Mouse (Mus musculus) adrenal gland, adult (tissue): Measurements from ENCODE around the gene Scyl1.

ENCODE experiments used
- DNase-seq, 2 experiments: peaks; one replicate each; pipeline ENCODE4 v3.0.0; 2022 to 2023; ENCODE audit warnings: low spot score in 1 of 2; ENCODE audit not compliant: inconsistent age in 2 of 2

The Scyl1 gene

DNA sequence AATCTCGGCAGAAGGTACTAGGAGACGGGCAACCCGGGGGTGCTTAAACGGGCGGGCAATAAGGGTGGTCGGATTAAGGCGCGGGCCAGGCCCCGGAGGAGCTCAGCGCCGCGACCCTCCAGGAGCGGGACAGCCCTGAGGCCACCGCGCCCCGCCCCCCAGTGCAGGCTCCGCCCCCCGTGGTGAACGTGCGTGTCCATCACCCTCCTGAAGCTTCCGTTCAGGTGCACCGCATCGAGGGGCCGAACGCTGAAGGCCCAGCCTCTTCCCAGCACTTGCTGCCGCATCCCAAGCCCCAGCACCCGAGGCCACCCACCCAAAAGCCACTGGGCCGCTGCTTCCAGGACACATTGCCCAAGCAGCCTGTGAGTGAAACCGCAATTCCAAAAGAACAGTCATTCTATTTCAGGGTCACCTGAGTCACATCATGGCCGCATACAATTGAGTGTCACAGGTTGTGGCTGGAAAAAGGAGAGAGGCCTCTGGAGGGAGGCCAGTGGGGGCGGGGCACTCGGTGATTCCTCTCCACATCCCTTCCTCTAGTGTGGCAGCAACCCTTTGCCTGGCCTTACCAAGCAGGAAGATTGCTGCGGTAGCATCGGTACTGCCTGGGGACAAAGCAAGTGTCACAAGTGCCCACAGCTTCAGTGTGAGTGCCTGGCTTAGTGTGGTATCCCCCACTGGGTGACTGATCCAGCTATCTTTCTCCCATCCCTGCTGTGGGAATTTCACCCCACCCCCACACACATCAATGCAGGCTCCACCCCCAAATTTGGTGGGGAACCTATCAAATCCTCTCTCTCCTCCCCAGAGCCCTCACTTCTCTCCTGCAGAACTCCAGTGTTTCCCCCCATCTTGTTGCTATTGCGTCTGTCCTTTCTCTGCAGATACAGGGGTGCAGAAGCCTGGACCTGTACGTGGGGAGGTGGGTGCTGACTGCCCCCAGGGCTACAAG lies 25.2 kb downstream of the Scyl1 start:
- DNase-seq, result peak; percentile 85 to 92

- peak; percentile 79 to 85 for DNase-seq
These were observed 27.6 kb downstream of the Scyl1 start for GRCm38 (mm10) chr19:5743576-5743975.

DNA sequence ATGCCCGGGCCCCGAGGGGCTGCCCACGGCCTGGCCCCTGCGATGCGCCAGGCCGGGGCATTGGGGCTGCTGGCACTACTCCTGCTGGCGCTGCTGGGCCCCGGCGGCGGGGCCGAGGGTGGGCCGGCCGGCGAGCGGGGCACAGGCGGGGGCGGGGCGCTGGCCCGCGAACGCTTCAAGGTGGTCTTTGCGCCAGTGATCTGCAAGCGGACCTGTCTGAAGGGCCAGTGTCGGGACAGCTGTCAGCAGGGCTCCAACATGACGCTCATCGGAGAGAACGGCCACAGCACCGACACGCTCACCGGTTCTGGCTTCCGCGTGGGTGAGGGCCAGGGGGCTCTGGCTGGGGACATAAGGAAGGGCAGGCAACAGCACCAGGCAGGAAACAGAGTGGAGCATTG lies 29.0 kb downstream of the Scyl1 start:
- peak in 1 of 2 experiments; percentile 65 for DNase-seq

DNA sequence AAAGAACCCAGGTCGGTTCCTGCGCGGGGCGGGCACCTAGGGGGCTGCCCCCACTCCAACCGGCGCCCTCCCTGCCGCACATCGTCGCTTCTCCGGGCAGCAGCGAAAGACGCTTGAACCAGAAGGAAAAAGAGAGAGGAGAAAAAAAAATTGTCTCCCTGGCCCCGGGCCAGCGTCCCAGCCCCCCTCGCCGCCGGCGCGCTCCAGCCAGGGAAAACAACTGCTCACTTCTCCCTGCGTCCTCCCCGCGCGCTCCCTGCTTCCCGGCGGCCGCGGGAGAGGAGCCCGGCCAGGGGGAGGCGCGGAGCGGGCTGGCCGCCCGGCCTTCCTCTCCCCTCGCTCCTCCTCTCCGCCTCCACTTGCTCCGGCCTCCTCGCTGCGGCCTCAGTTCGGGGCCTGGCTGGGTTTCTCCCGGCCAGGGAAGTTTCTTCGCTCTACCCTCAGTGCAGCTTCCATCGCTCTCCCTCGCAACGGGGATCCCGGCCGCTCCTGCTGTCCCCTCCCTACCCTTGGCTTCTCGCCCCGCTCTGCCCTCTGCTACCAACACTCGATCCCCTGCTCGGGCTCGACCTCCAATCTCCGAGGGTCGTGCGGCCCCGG lies 29.5 kb downstream of the Scyl1 start:
- DNase-seq, result peak; percentile 90 to 94

GRCm38 (mm10) chr19:5740320-5741317 lies 30.6 kb downstream of the Scyl1 start, which contains the start of gene Ltbp3:
Gene Ltbp3 (plus strand): TSS chr19:5740904.
- DNase-seq, result peak in 1 of 2 experiments; percentile 83

DNA sequence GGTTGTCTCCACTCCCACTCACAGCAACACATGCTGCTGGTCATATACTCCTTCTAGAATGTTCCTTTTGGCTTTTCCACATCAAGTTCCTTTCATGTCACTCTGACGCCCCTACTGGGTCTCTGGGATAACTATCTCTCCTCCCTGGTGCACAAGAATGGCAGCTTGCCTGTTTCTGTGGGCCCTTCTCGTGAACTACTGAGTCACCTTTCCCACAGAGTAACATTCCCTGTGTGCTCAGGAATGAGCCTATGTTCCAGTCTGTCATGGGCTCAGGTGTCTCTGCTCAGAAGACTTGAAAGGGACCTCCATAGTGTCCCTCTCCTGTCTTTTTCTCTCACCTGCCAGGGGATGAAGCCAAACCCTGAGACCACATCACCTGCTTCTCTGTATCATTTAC lies 31.8 kb downstream of the Scyl1 start:
- DNase-seq, result no peak

GRCm38 (mm10) chr19:5734325-5734724 lies 36.9 kb downstream of the Scyl1 start:
- no peak for DNase-seq

DNA sequence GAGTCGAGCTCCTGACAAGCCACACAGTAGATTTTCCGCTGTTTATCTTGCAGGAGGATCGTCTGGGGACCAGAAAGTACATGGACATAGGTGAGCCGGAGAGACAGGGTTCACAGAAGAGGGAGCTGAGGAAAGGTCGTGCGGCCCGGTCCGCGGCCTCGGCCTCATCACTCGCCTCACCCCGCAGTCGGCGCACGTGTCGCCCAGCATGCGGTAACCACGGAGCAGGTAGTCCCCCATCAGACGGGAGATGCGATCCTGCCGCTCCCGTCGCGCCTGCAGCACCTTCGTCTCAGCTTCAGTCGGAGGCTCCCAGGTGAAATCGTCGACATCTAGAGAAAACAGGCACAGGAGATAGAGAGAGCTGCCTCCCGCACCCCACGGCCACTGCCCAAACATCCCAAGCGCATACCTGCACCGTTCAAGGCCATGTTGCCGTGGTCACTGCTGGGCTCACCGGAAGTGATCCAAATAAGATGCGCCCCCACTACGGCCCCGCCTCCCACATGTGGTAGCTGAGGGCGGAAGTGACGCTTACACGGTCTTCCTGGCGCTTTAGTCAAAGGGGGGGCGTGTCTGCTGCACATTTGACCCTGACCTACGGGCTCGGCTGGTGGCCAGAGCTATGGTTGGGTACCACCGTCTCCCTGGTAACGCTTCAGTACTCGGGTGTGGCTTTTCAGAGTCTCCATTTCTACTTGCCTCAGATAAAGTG lies 39.8 kb downstream of the Scyl1 start:
- DNase-seq, result peak; percentile 95 to 98

DNA sequence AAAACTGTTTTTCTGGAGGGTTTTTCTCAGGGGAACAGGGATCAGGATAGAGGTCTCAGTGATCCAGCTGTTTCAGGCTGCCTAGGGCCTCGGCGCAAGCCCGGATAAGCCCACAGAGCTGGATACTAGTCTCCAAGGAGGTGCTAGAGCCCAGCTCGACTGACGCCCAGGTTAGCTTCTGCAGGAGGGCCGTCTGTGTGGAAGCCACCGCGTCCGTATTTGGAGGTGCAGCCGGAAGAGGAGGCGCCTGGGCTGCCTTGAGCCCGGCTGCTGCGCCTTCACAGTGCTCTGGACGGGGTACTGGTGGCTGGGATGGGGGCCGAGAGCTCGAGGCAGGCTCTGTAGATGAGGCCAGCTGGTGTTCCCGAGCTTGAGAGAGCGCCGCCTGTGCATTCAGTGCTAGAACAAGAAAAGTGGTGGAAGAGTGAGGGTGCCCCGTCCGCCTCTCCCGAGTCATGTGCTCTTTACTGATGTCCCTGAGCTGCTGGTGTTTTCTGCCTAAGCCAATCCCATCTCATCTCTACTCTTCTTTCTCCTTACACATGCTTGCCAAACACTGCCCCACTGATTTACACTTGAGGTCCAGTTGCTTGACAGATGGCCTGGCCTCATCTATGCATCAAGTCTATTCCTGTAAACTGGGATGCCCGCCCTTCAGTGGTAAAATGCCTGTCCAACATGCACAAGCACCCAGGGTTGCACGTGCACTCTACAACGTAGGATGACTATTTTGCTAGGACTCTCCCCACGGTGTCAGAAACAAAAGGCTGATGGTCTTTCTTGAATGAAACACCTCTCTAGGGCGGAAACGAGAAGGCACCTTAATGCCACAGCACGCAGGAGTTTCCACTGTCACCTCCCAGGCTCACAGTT lies 40.7 kb downstream of the Scyl1 start:
- DNase-seq, result peak; percentile 44 to 69

DNA sequence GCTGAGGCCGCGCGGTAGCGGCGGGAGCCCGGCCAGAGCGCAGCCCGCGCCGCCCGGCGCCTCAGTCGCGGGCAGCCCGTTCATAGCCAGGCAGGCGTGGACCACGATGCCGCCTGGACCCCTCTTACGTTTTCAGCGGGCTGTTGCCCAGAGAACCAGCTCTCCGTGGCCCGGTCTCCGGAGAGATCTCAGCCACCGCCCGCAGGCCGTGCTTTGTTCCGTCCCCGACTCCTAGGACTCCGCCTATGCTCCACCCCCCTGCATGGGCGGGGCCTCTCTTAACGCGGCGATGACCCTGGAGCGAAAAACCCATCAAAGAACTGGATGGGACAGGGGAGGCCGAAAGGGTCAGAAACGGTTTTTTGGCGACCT lies 41.8 kb downstream of the Scyl1 start, which contains the start of gene Fam89b:
Gene Fam89b, minus strand, starts transcription at position 210 of the 372 bp plus-strand sequence.
- peak; percentile 91 to 96 for DNase-seq

GRCm38 (mm10) chr19:5728631-5729443 lies 42.4 kb downstream of the Scyl1 start:
- DNase-seq, result peak; percentile 64 to 87

DNA sequence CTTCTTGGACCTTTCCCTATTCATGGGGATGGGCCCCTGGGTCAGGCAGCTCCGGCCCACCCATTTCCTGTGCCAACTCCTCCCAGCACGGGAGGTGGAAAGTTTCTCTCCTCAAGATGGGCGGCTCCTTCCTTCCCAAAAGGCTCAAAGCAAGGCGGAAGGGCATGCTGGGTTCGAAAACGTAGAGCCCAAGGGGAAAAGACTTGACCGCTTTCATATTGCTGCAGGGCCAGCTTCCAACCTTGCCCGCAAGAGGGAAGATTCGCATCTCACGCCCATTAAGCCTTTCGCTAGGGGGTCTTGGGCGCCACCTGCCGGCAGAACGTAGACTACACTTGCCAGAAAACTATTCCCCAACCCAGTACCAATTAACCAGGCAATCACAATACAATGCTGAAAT lies 43.5 kb downstream of the Scyl1 start:
- peak; percentile 86 to 96 for DNase-seq

DNA sequence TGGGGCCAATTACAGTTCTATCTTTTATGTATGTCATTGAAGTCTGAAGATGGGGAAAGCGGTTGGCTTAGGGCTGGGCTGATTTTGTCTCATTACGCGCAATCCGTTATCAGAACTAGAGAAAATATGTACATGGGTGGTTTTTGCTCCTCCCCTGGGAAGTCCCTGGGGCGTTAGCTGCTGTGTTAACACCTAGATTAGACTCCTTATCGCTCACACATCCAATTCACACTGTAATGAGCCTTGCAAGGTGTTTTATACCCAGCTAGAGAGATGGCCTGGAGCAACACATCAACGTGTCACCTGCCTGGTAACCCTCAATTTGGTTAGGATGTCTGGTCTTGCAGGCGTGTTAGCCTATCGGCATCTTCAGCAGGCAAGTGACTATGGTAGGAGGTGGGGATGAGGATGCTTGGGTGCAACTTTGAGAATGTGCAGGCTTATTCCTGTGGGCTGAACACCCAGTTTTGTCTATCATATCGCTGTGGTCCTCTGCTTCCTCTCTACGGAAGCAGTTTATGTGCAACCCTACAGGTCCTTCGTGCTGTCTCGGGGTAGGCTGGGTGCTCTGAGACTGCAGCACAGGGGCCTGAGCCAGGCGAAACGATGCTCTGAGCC lies 44.1 kb downstream of the Scyl1 start:
- peak in 1 of 2 experiments; percentile 52 for DNase-seq

DNA sequence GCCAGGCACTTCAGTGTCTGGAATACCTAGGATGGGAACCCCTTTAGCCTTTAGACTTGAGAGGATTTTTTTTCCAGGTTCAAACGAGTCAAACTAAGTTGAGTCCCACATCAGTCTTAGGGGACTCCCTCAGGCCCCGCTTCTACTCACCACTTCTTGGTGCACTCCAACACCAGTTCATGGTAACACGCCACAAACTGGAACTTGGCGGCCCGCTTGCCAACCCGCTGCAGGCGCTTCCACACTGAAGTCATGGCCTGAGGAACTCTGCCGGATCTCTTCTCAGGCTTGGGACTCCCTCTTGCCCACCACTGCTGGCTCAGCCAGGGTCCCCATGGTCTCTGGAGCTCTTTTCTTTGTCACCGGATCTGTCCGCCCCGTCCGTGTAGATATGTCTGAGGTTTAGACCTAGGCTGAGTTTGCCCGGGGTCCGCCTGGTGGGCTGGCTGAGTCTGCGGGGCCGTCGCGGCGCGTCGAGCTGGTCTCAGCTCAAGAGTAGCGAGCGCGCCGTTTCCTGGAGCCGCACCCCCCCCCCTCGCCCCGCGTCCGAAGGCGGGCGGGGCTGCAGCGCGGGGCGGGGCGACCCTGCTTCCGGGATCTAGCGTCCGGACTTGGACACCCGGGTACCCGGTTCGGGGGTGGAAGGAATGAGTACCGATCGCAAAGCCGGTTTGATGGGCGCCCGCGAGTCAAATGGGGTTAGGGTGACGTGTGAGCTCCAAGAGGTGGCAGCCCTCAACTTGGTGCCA lies 45.3 kb downstream of the Scyl1 start, which contains the start of gene Ehbp1l1:
Gene Ehbp1l1, minus strand, starts transcription at position 551 of the 749 bp plus-strand sequence.
- peak; percentile 79 to 93 for DNase-seq

DNA sequence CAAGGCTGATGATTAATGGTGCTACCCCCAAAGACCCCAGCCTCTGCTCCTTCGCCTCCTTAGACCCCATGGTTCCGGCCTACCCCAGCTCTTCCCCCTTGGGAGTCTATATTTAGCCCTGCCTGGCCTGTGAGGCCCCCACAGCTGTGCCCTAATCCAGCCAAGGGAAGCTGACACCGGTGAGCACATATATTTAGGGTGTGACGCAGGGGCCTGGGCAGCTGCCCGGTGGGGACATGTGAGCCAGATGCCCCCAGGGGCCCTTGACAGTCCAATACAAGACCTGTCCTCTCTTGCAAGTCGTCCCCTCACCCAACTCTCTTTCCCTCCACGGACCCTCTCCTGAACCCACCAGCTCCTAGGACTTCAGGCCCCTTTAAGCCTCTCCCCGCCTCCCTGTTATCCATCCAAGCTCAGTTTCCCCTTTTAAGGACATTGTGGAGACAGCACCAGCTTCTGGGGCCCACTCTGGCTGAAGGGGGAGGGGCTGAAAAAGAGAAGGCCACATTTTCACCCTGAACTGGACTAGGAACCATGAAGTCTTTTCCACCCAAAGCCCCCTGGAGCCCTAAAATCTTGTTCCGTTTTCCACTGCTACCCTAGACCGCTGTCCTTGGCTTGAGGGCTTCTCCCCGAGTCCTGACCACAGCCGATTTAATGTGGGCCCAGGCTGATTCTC lies 46.1 kb downstream of the Scyl1 start:
- peak; percentile 50 to 79 for DNase-seq

DNA sequence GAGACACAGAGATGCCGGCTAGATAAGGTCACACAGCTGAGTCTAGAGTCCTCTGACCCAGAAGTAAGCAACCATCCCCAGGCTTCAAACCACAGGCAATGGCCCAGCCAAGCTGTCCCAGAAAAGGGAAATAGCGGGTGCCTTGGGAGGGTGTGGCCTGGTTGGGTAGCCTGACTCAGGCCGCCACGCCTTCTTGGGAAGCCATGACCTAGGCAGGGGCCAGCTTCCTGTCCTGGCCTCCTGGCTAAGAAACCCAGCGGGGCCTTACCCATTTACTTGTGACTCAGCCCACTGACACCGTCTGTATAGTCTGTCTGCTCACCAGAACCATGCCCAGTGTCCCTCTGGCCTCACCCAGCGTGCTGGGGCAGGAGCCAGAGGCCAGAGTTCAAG lies 46.7 kb downstream of the Scyl1 start:
- peak; percentile 82 to 94 for DNase-seq
